Mouse (Mus musculus) olfactory bulb, adult 2 months (tissue): ENCODE data around the gene Mfrp. TPM values are rescaled to one million over a fixed set of nuclear protein-coding genes. Genes with fewer than 3 reads are reported as not detected.

ENCODE experiments used
- H3K27ac ChIP-seq: fragments of 200-500 bp; 2 replicates; pipeline ENCODE4 v1.5.1; 2012; ENCODE audit warnings: low read depth, low read length; ENCODE audit not compliant: insufficient read depth
- H3K4me1 ChIP-seq: fragments of 200-500 bp; 2 replicates; pipeline ENCODE4 v1.6.1; 2012; ENCODE audit warnings: low read length; ENCODE audit not compliant: control insufficient read depth, insufficient read depth
- H3K4me3 ChIP-seq: fragments of 200-500 bp; 2 replicates; pipeline ENCODE4 v1.5.1; 2012; ENCODE audit warnings: mild to moderate bottlenecking, low read depth, low read length, moderate library complexity; ENCODE audit not compliant: insufficient read depth
- CTCF ChIP-seq: fragments of 200-500 bp; IDR thresholded peaks from 2 replicates; pipeline ENCODE4 v1.5.1; 2012; ENCODE audit warnings: low read depth, mild to moderate bottlenecking, low read length, moderate library complexity; ENCODE audit not compliant: insufficient read depth
- POLR2A ChIP-seq: fragments of 200-500 bp; IDR thresholded peaks from 2 replicates; pipeline ENCODE4 v1.6.1; 2012; ENCODE audit warnings: mild to moderate bottlenecking, low read depth, low read length, moderate library complexity; ENCODE audit not compliant: insufficient read depth
- WGBS: fragments of 180-500 bp; shearing (Covaris S2); methylation state at CpG from one replicate; pipeline ENCODE4 v1.1.7; 2018; 5-methylcytosine and 5-hydroxymethylcytosine counted together
- polyA plus RNA-seq: library from polyadenylated mRNA; stranded (reverse); fragments of >200 nt; gene quantifications from 2 replicates; pipeline ENCODE4 v1.2.4, GENCODE M21; 2012; ENCODE audit warnings: low replicate concordance; ENCODE audit not compliant: missing spikeins, insufficient read depth, insufficient read length

Gene Mfrp
- polyA plus RNA-seq, 1 experiment, result not detected

DNA sequence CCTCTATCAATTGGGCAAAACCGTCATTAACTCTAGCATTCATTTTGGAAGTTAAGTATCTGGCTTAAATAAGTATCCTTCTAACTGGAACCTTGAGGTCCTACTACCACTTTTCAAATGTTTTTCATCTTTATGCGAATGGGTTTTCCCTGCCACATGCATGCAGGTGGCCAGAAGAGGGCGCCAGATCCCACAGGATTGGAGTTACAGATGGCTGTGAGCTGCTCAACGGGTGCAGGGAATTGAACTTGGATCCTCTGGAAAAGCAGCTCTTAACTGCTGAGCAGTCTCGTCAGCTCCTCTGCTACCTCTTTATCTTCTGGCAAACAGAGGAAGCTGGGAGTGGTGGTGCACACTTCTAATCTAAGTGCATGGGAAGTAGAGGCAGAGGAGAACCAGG is 17.5 kb downstream of the Mfrp start:
- TF ChIP-seq CTCF (peak; percentile 29; the same call in 1 of the 2 replicates), POLR2A (no peak)
- no peak overlapping the region for H3K27ac ChIP-seq
- 62% methylated on average over 5 of the region's 5 CpGs for WGBS
- no peak overlapping the region for H3K4me3 ChIP-seq
- no peaks in the 10 kb centered on the region for H3K4me1 ChIP-seq

GRCm38 (mm10) chr9:44119948-44120465 is 18.5 kb downstream of the Mfrp start:
- no peaks in the 10 kb centered on the region for H3K4me1 ChIP-seq
- no peak overlapping the region for H3K27ac ChIP-seq
- 85% methylated on average over 8 of the region's 8 CpGs for whole genome bisulfite sequencing
- H3K4me3 ChIP-seq, result no peak overlapping the region
- TF ChIP-seq POLR2A, result no peak
- no peak for TF ChIP-seq CTCF

- Histone ChIP-seq H3K4me1 (no peaks in the 10 kb centered on the region), H3K27ac (no peak overlapping the region), H3K4me3 (no peak overlapping the region)
- WGBS, result 62% methylated on average over 6 of the region's 6 CpGs
- TF ChIP-seq CTCF, result no peak
- no peak for TF ChIP-seq POLR2A
Measured at GRCm38 (mm10) chr9:44124317-44124716, 22.8 kb downstream of the Mfrp start.

DNA sequence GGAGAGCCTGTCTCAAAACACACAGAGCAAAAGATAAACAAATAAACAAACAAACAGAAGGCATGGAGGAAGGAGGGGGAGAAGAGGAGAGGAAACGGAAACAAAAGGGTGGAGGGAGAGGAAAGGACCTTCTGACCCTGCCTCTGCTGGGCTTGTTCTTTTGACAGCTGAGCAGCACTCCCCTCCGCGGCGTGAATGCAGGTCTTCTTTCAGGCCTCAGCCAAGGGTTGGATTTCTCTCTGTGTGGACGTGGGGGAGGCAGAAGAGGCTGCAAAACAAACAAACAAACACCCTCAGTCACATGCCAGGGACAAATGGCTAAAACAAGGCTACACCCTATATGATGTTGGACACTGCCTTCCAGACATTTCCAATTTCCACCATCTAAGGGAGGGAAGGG is 23.5 kb downstream of the Mfrp start:
- Histone ChIP-seq H3K4me1 (peaks cover 6% of the 10 kb centered on the region), H3K27ac (no peak overlapping the region), H3K4me3 (no peak overlapping the region)
- TF ChIP-seq POLR2A, result no peak
- no peak for TF ChIP-seq CTCF
- 75% methylated on average over 5 of the region's 5 CpGs for WGBS

DNA sequence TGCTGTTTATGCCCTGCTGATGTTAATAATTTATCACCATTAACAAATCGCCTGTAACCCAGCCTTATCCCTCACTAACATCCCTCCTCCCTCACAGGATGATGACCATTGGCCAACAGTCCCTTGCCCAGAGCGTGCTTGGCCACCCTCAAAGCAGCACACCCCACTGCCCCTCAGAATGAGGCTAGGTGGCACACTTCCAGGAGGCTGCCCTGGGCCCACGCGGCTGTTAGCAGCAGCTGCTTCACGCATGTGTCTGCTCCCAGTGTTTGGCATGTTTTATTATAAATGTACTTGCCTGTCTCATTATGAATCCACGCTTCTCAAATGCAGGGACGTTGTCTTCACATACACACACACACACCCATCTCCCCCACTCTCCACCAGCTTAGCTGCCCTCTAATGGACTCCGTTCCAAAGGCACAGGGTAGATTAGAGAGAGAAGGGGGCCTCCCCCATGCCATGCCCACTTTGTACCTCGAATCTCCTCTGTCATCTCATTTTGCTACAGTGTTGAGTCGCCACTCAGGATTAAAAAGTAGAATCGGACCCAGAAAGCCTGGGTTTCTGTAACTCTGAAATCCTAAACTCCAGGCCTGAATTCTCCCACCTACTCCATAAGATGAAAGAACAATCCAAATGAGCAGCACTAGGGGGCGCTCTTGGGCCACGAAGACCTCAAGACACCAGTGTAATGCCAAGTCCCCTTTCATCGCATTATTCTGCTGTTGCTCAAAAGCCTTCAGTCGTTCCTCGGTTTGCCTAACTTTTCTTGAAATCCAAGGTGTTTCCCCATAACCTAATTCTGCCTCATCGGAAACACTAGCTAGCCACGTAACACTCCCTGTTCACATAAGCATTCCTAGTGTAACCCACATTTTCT is 24.3 kb downstream of the Mfrp start:
- Histone ChIP-seq H3K4me3 (no peak overlapping the region), H3K4me1 (peaks cover 13% of the 10 kb centered on the region), H3K27ac (no peak overlapping the region)
- 22% methylated on average over 18 of the region's 18 CpGs for WGBS
- TF ChIP-seq POLR2A (no peak), CTCF (no peak; the same call in 1 of the 2 replicates)

- 78% methylated on average over 3 of the region's 3 CpGs for WGBS
- no peak for TF ChIP-seq POLR2A
- TF ChIP-seq CTCF, result no peak
- Histone ChIP-seq H3K4me1 (peaks cover 21% of the 10 kb centered on the region), H3K4me3 (no peak overlapping the region), H3K27ac (no peak overlapping the region)
Measured at GRCm38 (mm10) chr9:44126746-44127145, 25.2 kb downstream of the Mfrp start.

- WGBS, result 50% methylated on average over 3 of the region's 3 CpGs
- no peak overlapping the region for H3K4me3 ChIP-seq
- H3K27ac ChIP-seq, result no peak overlapping the region
- H3K4me1 ChIP-seq, result peaks cover 21% of the 10 kb centered on the region
- TF ChIP-seq CTCF, result no peak
Measured at GRCm38 (mm10) chr9:44127351-44127801, 25.8 kb downstream of the Mfrp start.

DNA sequence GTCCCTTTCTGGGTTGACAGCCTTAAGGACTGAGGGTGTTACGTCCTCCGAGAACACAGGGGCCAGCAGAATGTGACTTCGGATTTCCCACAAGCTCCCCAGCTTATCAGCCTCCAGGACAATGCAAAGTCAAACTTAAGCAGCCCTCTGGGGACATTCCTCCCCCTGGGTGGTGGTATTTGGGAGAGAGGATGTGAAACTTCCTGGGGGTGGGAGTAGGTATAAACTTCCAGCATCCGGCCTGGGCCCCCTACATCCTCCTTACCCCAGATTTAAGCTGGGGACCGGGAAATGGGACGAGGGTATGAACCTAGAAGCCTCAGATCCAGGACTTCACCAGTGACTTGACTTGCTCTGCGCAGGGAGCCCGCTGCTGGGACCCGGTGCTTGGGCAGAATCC is 28.1 kb downstream of the Mfrp start:
- no peak overlapping the region for H3K27ac ChIP-seq
- WGBS, result 30% methylated on average over 9 of the region's 9 CpGs

DNA sequence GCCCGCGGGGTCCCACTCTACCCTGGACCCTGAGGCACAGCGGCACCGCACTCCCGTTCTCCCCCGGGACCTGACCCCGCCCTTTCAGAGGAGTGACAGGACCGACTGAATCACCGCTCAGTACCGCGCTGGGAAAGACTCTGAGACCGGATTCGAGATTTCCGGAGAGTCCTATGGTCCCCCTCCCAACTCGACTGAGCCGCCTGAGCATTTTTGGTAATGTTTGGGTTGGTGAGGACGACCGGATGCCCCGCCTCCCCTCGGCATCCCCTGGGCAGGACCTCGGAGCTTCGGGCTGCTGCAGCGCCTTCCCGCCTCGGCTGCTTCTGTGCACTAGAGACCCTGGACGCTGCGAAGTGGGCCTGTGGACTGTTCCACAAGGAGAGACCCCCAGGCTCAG is 28.5 kb downstream of the Mfrp start:
- peak overlapping the region; percentile 35 for H3K4me3 ChIP-seq
- peak overlapping the region; percentile 1; the same call in 1 of the 2 replicates for H3K27ac ChIP-seq
- TF ChIP-seq POLR2A, result no peak
- TF ChIP-seq CTCF, result no peak
- 3% methylated on average over 27 of the region's 27 CpGs for WGBS
- H3K4me1 ChIP-seq, result peaks cover 36% of the 10 kb centered on the region

More for the DNA sequence above, 28.1 kb downstream of the Mfrp start:
- TF ChIP-seq POLR2A (no peak), CTCF (no peak)
- peak overlapping the region; percentile 35 for H3K4me3 ChIP-seq
- peaks cover 32% of the 10 kb centered on the region for H3K4me1 ChIP-seq
